Comparison of ENCODE assay signal across 26 mouse cellular contexts in genomic region chr6:123296687-123297086, GRCm38 (mm10). TPM values are rescaled to one million over a fixed set of nuclear protein-coding genes. Genes with fewer than 3 reads are reported as not detected.
DNase-seq lines count a peak whose midpoint lies in the region; ATAC-seq and TF ChIP-seq lines count a peak whose summit lies in the region.
"Had no signal": no experiment of that assay in that cellular context is flagged by ENCODE, and none has a peak within 500 bp of the region (broad histone marks: within the 10 kb centered on the region; RNA-seq: fewer than 3 reads in every experiment).

No protein-coding gene starts in this region.

- no peak overlapping the region for H3K27ac ChIP-seq in MEL (ENCODE audit: control insufficient read depth, low read depth, low read length)
- 0 out of 2 replicates have a peak overlapping the region, but pooled peaks have one; percentile 29 for H3K27ac ChIP-seq in liver, embryonic 13.5 days
- no peak overlapping the region for H3K27ac ChIP-seq in forebrain, embryonic 15.5 days (replicated peaks)
- H3K27ac ChIP-seq: embryonic facial prominence, embryonic 10.5 days; forebrain, embryonic 12.5 days; heart, embryonic 13.5 days; hindbrain, embryonic 12.5 days had no signal

- WGBS in liver, embryonic 13.5 days (ENCODE audit: insufficient replicate concordance): 40% methylated on average over 1 of the region's 1 CpGs
- 67% methylated on average over 1 of the region's 1 CpGs for WGBS in forebrain, embryonic 15.5 days

- no peaks in the 10 kb centered on the region for H3K79me2 ChIP-seq in MEL (ENCODE audit: control insufficient read depth, insufficient read depth, low read length, poor library complexity)

- H3K9me3 ChIP-seq in MEL (replicated peaks; ENCODE audit: insufficient read depth, low read length): no peaks in the 10 kb centered on the region
- no peaks in the 10 kb centered on the region for H3K9me3 ChIP-seq in liver, embryonic 13.5 days (replicated peaks)
- no peaks in the 10 kb centered on the region for H3K9me3 ChIP-seq in forebrain, embryonic 15.5 days
- H3K9me3 ChIP-seq: embryonic facial prominence, embryonic 10.5 days; forebrain, embryonic 12.5 days had no signal

- no peak overlapping the region for H3K4me2 ChIP-seq in liver, embryonic 13.5 days
- H3K4me2 ChIP-seq in forebrain, embryonic 15.5 days (replicated peaks): no peak overlapping the region
- H3K4me2 ChIP-seq: forebrain, embryonic 12.5 days; heart, embryonic 13.5 days; hindbrain, embryonic 12.5 days had no signal

- no peak for TF ChIP-seq EP300 in MEL (IDR thresholded peaks at IDR 0.05; ENCODE audit: low read depth in 1 of 2, low read length in 2 of 2)

- peak; percentile 46 for ATAC-seq in erythroblast, adult 5-6 weeks (replicated peaks; ENCODE audit: low FRiP score, poor library complexity, severe bottlenecking)
- ATAC-seq in liver, embryonic 13.5 days (ENCODE audit: low read depth): no peak
- no peak for ATAC-seq in forebrain, embryonic 15.5 days (replicated peaks)
- ATAC-seq: forebrain, postnatal 0 days; hindbrain, embryonic 16.5 days had no signal

- H3K27me3 ChIP-seq in MEL (ENCODE audit: control insufficient read depth in 1 of 2, insufficient read depth in 2 of 2, low read length in 2 of 2): no peaks in the 10 kb centered on the region
- no peaks in the 10 kb centered on the region for H3K27me3 ChIP-seq in liver, embryonic 13.5 days
- H3K27me3 ChIP-seq in forebrain, embryonic 15.5 days: no peaks in the 10 kb centered on the region
- H3K27me3 ChIP-seq: forebrain, embryonic 12.5 days; heart, embryonic 13.5 days; hindbrain, embryonic 12.5 days had no signal

- TF ChIP-seq POLR2A in MEL (IDR thresholded peaks at IDR 0.05; ENCODE audit: control insufficient read depth in 1 of 2, insufficient read depth in 1 of 2, low read depth in 1 of 2, low read length in 2 of 2, poor library complexity in 1 of 2): no peak

- TF ChIP-seq RAD21 in MEL (IDR thresholded peaks at IDR 0.05; ENCODE audit: low read depth, low read length): no peak

- no peak overlapping the region for H3K4me3 ChIP-seq in MEL (ENCODE audit: control insufficient read depth in 1 of 2, insufficient read depth in 1 of 2, low read depth in 2 of 2, low read length in 2 of 2)
- H3K4me3 ChIP-seq in liver, embryonic 13.5 days (replicated peaks): no peak overlapping the region
- H3K4me3 ChIP-seq in forebrain, embryonic 15.5 days: no peak overlapping the region
- H3K4me3 ChIP-seq: embryonic facial prominence, embryonic 10.5 days; forebrain, embryonic 12.5 days; heart, embryonic 13.5 days; hindbrain, embryonic 12.5 days had no signal

- peak; percentile 14 for DNase-seq in MEL (ENCODE audit: low read depth, low spot score)
- peak; percentile 7 for DNase-seq in liver, embryonic 13.5 days
- DNase-seq in cerebellum, adult 9-11 months: no peak
- no peak for DNase-seq in neural tube, embryonic 10.5 days (ENCODE audit: extremely low spot score, low spot score)
- DNase-seq: adrenal gland, adult 8-10 months; adrenal gland, postnatal 36 days; cerebellum, adult 11-12 months; cerebellum, adult 9-10 months; cerebellum, postnatal 36 days; forebrain, postnatal 0 days; gastrocnemius, postnatal 25 days; heart, postnatal 4 days had no signal

- peaks cover 11 to 12% of the 10 kb centered on the region in 2 experiments for H3K4me1 ChIP-seq in MEL (ENCODE audit: control insufficient read depth in 1 of 2, insufficient read depth in 2 of 2, low read length in 2 of 2)
- H3K4me1 ChIP-seq in liver, embryonic 13.5 days (replicated peaks): peaks cover 34% of the 10 kb centered on the region
- H3K4me1 ChIP-seq in forebrain, embryonic 15.5 days: no peaks in the 10 kb centered on the region
- H3K4me1 ChIP-seq: embryonic facial prominence, embryonic 10.5 days; forebrain, embryonic 12.5 days; heart, embryonic 13.5 days; hindbrain, embryonic 12.5 days had no signal

- H3K9ac ChIP-seq in MEL (ENCODE audit: control insufficient read depth, low read depth, low read length, poor library complexity, severe bottlenecking): no peak overlapping the region
- no peak overlapping the region for H3K9ac ChIP-seq in liver, embryonic 13.5 days
- H3K9ac ChIP-seq in forebrain, embryonic 15.5 days (replicated peaks): no peak overlapping the region
- H3K9ac ChIP-seq: forebrain, embryonic 12.5 days; forebrain, postnatal 0 days; heart, embryonic 13.5 days; hindbrain, embryonic 12.5 days had no signal

- H3K36me3 ChIP-seq in MEL (ENCODE audit: control insufficient read depth in 1 of 2, insufficient read depth in 2 of 2, low read length in 2 of 2): peaks cover 0 to 10% of the 10 kb centered on the region in 2 experiments; a peak in 2 of 4 replicates
- H3K36me3 ChIP-seq in liver, embryonic 13.5 days: no peaks in the 10 kb centered on the region
- no peaks in the 10 kb centered on the region for H3K36me3 ChIP-seq in forebrain, embryonic 15.5 days
- H3K36me3 ChIP-seq: embryonic facial prominence, embryonic 10.5 days; forebrain, embryonic 12.5 days; heart, embryonic 13.5 days; hindbrain, embryonic 12.5 days had no signal

- no peak for TF ChIP-seq CTCF in MEL (IDR thresholded peaks at IDR 0.05 in 2 of 3, conservative IDR thresholded peaks at IDR 0.05 in 1 of 3; ENCODE audit: control insufficient read depth in 1 of 3, insufficient read depth in 1 of 3, low read depth in 2 of 3, low read length in 3 of 3, poor library complexity in 1 of 3, severe bottlenecking in 1 of 3)

TF ChIP-seq in MEL, 35 proteins besides CTCF, POLR2A, EP300 and RAD21:
- TF ChIP-seq MAFK (IDR thresholded peaks at IDR 0.05; ENCODE audit: borderline replicate concordance, low read depth, low read length) (peak; percentile 41; the same call in 1 of the 2 replicates), ETS1 (IDR thresholded peaks at IDR 0.05; ENCODE audit: low read depth, low read length) (no peak)

RNA-seq across cellular contexts. Expression of gene Clec4e, which starts 7.0 kb away (rescaled TPM):
- total RNA-seq in MEL (2012; rRNA removed): 0.10 and 0.23 TPM in 2 replicates
- under 1 TPM in 1 of 2 experiments, not detected in 1; 0.40 TPM for polyA plus RNA-seq in MEL (2012; ENCODE audit: insufficient read depth in 1 of 2, insufficient read length in 2 of 2, low read depth in 1 of 2, low replicate concordance in 2 of 2, missing spikeins in 1 of 2)
- 7.3 and 9.0 TPM in 2 replicates for total RNA-seq in erythroblast, adult 5-6 weeks (2015; ENCODE audit: low replicate concordance)
- total RNA-seq in erythroblast, adult 5-6 weeks (2017; ENCODE audit: low replicate concordance): 8.1 and 8.5 TPM in 2 replicates
- 0.83 and 0.84 TPM in 2 replicates for polyA plus RNA-seq in liver, embryonic 13.5 days (2015; fragmentation: Nextera tagmentation; extraction: Ambion mirVana)
- polyA plus RNA-seq in forebrain, embryonic 15.5 days (2015; fragmentation: Nextera tagmentation; extraction: Ambion mirVana): not detected in 2 replicates
- total RNA-seq: CH12.LX; forebrain, postnatal 0 days; gastrocnemius, adult 18-20 months; gastrocnemius, postnatal 25 days; heart, postnatal 4 days had no signal
- polyA plus RNA-seq: embryonic facial prominence, embryonic 10.5 days; forebrain, embryonic 12.5 days; forebrain, postnatal 0 days; hindbrain, embryonic 12.5 days; hindbrain, embryonic 16.5 days had no signal

RNA-seq across cellular contexts. Expression of gene Vmn2r19, which starts 11.4 kb away (rescaled TPM):
- total RNA-seq in MEL (2012; rRNA removed): not detected in 2 replicates
- not detected for polyA plus RNA-seq in MEL (2012; ENCODE audit: insufficient read depth in 1 of 2, insufficient read length in 2 of 2, low read depth in 1 of 2, low replicate concordance in 2 of 2, missing spikeins in 1 of 2)
- total RNA-seq in erythroblast, adult 5-6 weeks (2015; ENCODE audit: low replicate concordance): not detected in 2 replicates
- total RNA-seq in erythroblast, adult 5-6 weeks (2017; ENCODE audit: low replicate concordance): not detected in 2 replicates
- not detected in 2 replicates for polyA plus RNA-seq in liver, embryonic 13.5 days (2015; fragmentation: Nextera tagmentation; extraction: Ambion mirVana)
- polyA plus RNA-seq in forebrain, embryonic 15.5 days (2015; fragmentation: Nextera tagmentation; extraction: Ambion mirVana): not detected in 2 replicates
- total RNA-seq: adrenal gland, adult 8-10 months; adrenal gland, postnatal 36 days; CH12.LX; forebrain, postnatal 0 days; gastrocnemius, adult 18-20 months; gastrocnemius, postnatal 25 days; granulocyte monocyte progenitor cell, adult 5-6 weeks; heart, adult 8-10 months; heart, postnatal 4 days had no signal
- polyA plus RNA-seq: embryonic facial prominence, embryonic 10.5 days; embryonic facial prominence, embryonic 14.5 days; forebrain, embryonic 12.5 days; forebrain, postnatal 0 days; heart, embryonic 13.5 days; heart, postnatal 0 days; hindbrain, embryonic 12.5 days; hindbrain, embryonic 16.5 days; intestine, embryonic 14.5 days had no signal

RNA-seq across cellular contexts. Expression of gene Clec4d, which starts 34.8 kb away (rescaled TPM):
- 2.0 and 5.5 TPM in 2 replicates for total RNA-seq in MEL (2012; rRNA removed)
- polyA plus RNA-seq in MEL (2012; ENCODE audit: insufficient read depth in 1 of 2, insufficient read length in 2 of 2, low read depth in 1 of 2, low replicate concordance in 2 of 2, missing spikeins in 1 of 2): 1 to 10 TPM in 1 of 2 experiments, not detected in 1; 5.6 TPM
- total RNA-seq in erythroblast, adult 5-6 weeks (2015; ENCODE audit: low replicate concordance): 1.9 and 8.8 TPM in 2 replicates
- 10.2 and 11.8 TPM in 2 replicates for total RNA-seq in erythroblast, adult 5-6 weeks (2017; ENCODE audit: low replicate concordance)
- 0.85 and 1.1 TPM in 2 replicates for polyA plus RNA-seq in liver, embryonic 13.5 days (2015; fragmentation: Nextera tagmentation; extraction: Ambion mirVana)
- polyA plus RNA-seq in forebrain, embryonic 15.5 days (2015; fragmentation: Nextera tagmentation; extraction: Ambion mirVana): not detected in 2 replicates
- total RNA-seq: CH12.LX; forebrain, postnatal 0 days; gastrocnemius, adult 18-20 months; gastrocnemius, postnatal 25 days had no signal
- polyA plus RNA-seq: embryonic facial prominence, embryonic 10.5 days; forebrain, embryonic 12.5 days; forebrain, postnatal 0 days; heart, embryonic 13.5 days; hindbrain, embryonic 12.5 days; hindbrain, embryonic 16.5 days; intestine, embryonic 14.5 days had no signal

Comparison
In these comparisons a context has a peak if more than half of its experiments do, and no peak if none do; other contexts are left out.
1. DNase-seq: peak in MEL (single experiment) and liver, embryonic 13.5 days (single experiment); none in cerebellum, adult 9-11 months (single experiment) and neural tube, embryonic 10.5 days (single experiment).